Mouse (Mus musculus) liver, adult 2 months (tissue): ENCODE results near the gene Clpsl2. TPM values are rescaled to one million over a fixed set of nuclear protein-coding genes. Genes with fewer than 3 reads are reported as not detected.
"Not testable (repeated sequence)": the region's sequence is repeated elsewhere in the genome, so short reads cannot be mapped to it uniquely, and the experiment has no call there.

Experiments
- DNase-seq: peaks from one replicate; pipeline ENCODE4 v3.0.0-alpha.2; 2011; ENCODE audit warnings: low read depth, low spot score; ENCODE audit errors: extremely low read depth
- H3K27ac ChIP-seq: fragments of 200-500 bp; replicated peaks from 2 replicates; pipeline ENCODE4 v1.5.1; 2012; ENCODE audit warnings: low read depth, mild to moderate bottlenecking, control low read depth, inconsistent platforms, low read length; ENCODE audit not compliant: insufficient read depth
- H3K27me3 ChIP-seq: fragments of 200-500 bp; 2 replicates; pipeline ENCODE4 v1.6.1; 2012; ENCODE audit warnings: mild to moderate bottlenecking, moderate library complexity, low read length, inconsistent platforms; ENCODE audit not compliant: control insufficient read depth, insufficient read depth
- H3K36me3 ChIP-seq: fragments of 200-500 bp; 2 replicates; pipeline ENCODE4 v1.6.1; 2012; ENCODE audit warnings: low read length, inconsistent platforms; ENCODE audit not compliant: control insufficient read depth, insufficient read depth
- H3K4me1 ChIP-seq: fragments of 200-500 bp; 2 replicates; pipeline ENCODE4 v1.6.1; 2011; ENCODE audit warnings: low read length; ENCODE audit not compliant: control insufficient read depth, insufficient read depth
- H3K4me3 ChIP-seq: fragments of 200-500 bp; 2 replicates; pipeline ENCODE4 v1.5.1; 2011; ENCODE audit warnings: low read depth, mild to moderate bottlenecking, control low read depth, low read length, moderate library complexity; ENCODE audit not compliant: insufficient read depth
- H3K79me2 ChIP-seq: fragments of 200-500 bp; 2 replicates; pipeline ENCODE4 v1.6.1; 2012; ENCODE audit warnings: inconsistent platforms, mild to moderate bottlenecking, low read length, moderate library complexity; ENCODE audit not compliant: control insufficient read depth, insufficient read depth
- H3K9ac ChIP-seq: fragments of 200-500 bp; 2 replicates; pipeline ENCODE4 v1.6.1; 2012; ENCODE audit warnings: low read depth, mild to moderate bottlenecking, control low read depth, inconsistent platforms, low read length
- CTCF ChIP-seq: fragments of 200-500 bp; IDR thresholded peaks from 2 replicates; pipeline ENCODE4 v1.5.1; 2011; ENCODE audit warnings: low read depth, low read length, control low read depth
- POLR2A ChIP-seq: fragments of 200-500 bp; IDR thresholded peaks from 2 replicates; pipeline ENCODE4 v1.6.1; 2011; ENCODE audit warnings: low read length, control low read depth; ENCODE audit not compliant: insufficient read depth; ENCODE audit errors: extremely low read depth
- WGBS: fragments of 180-500 bp; shearing (Covaris S2); methylation state at CpG from one replicate; pipeline ENCODE4 v1.1.7; 2018; 5-methylcytosine and 5-hydroxymethylcytosine counted together
- polyA plus RNA-seq: library from polyadenylated mRNA; depleted of rRNA; stranded (reverse); fragments of >200 nt; gene quantifications from 2 replicates; pipeline ENCODE4 v1.2.3, GENCODE M21; 2012
- total RNA-seq: library from RNA; depleted of rRNA; stranded (reverse); fragments of >200 nt; gene quantifications from 2 replicates; pipeline ENCODE4 v1.2.3, GENCODE M21; 2014

The Clpsl2 gene
- total and polyA plus RNA-seq, 2 experiments: not detected

- 53% methylated on average over 12 of the region's 12 CpGs for WGBS
- Histone ChIP-seq H3K27me3 (peaks cover 4% of the 10 kb centered on the region; the same call in 1 of the 2 replicates), H3K79me2 (no peaks in the 10 kb centered on the region), H3K36me3 (no peaks in the 10 kb centered on the region), H3K27ac (no peak overlapping the region), H3K4me1 (no peaks in the 10 kb centered on the region), H3K4me3 (no peak overlapping the region), H3K9ac (no peak overlapping the region)
- TF ChIP-seq POLR2A (no peak), CTCF (0 out of 2 replicates have a peak, but pooled peaks have one; percentile 8)
- no peak for DNase-seq
Measured at GRCm38 (mm10) chr17:28537881-28538280, 11.3 kb upstream of the Clpsl2 start.

GRCm38 (mm10) chr17:28546925-28547324 is 2.3 kb upstream of the Clpsl2 start:
- WGBS: 86% methylated on average over 1 of the region's 1 CpGs
- H3K9ac ChIP-seq: no peak overlapping the region
- DNase-seq: no peak
- H3K27me3 ChIP-seq: no peaks in the 10 kb centered on the region
- H3K79me2 ChIP-seq: no peaks in the 10 kb centered on the region
- no peak for TF ChIP-seq CTCF
- TF ChIP-seq POLR2A: no peak
- no peak overlapping the region for H3K27ac ChIP-seq
- H3K4me3 ChIP-seq: no peak overlapping the region
- H3K36me3 ChIP-seq: no peaks in the 10 kb centered on the region
- H3K4me1 ChIP-seq: no peaks in the 10 kb centered on the region

GRCm38 (mm10) chr17:28548550-28548949 is 661 bp upstream of the Clpsl2 start:
- Histone ChIP-seq H3K4me3 (no peak overlapping the region), H3K4me1 (no peaks in the 10 kb centered on the region), H3K36me3 (no peaks in the 10 kb centered on the region), H3K27ac (no peak overlapping the region), H3K79me2 (no peaks in the 10 kb centered on the region), H3K9ac (no peak overlapping the region), H3K27me3 (no peaks in the 10 kb centered on the region)
- no peak for DNase-seq
- no peak for TF ChIP-seq POLR2A
- TF ChIP-seq CTCF: no peak
- 72% methylated on average over 11 of the region's 11 CpGs for WGBS

GRCm38 (mm10) chr17:28553040-28553793 is 4.0 kb downstream of the Clpsl2 start:
- H3K9ac ChIP-seq: no peak overlapping the region
- WGBS: 15% methylated on average over 14 of the region's 14 CpGs
- H3K27me3 ChIP-seq: no peaks in the 10 kb centered on the region
- no peak overlapping the region for H3K4me3 ChIP-seq
- no peaks in the 10 kb centered on the region for H3K4me1 ChIP-seq
- H3K27ac ChIP-seq: no peak overlapping the region
- H3K36me3 ChIP-seq: no peaks in the 10 kb centered on the region
- H3K79me2 ChIP-seq: no peaks in the 10 kb centered on the region
- DNase-seq: peak; percentile 40
- TF ChIP-seq CTCF: peak; percentile 98
- no peak for TF ChIP-seq POLR2A

- 97% methylated on average over 4 of the region's 4 CpGs for WGBS
- H3K27me3 ChIP-seq, H3K36me3 ChIP-seq, H3K27ac ChIP-seq, DNase-seq, H3K4me3 ChIP-seq, H3K4me1 ChIP-seq, H3K9ac ChIP-seq, H3K79me2 ChIP-seq: not testable (repeated sequence)
Measured at GRCm38 (mm10) chr17:28554021-28554420, 4.8 kb downstream of the Clpsl2 start.

- WGBS: 55% methylated on average over 6 of the region's 6 CpGs
- Histone ChIP-seq H3K9ac (no peak overlapping the region), H3K27me3 (no peaks in the 10 kb centered on the region), H3K27ac (no peak overlapping the region), H3K36me3 (no peaks in the 10 kb centered on the region), H3K4me1 (0 out of 2 replicates have a peak, but pooled peaks cover 2% of the 10 kb centered on the region), H3K79me2 (no peaks in the 10 kb centered on the region), H3K4me3 (no peak overlapping the region)
- DNase-seq: peak; percentile 31
- TF ChIP-seq POLR2A (no peak), CTCF (no peak)
Measured at GRCm38 (mm10) chr17:28556635-28557396, 7.6 kb downstream of the Clpsl2 start.
